Mouse (Mus musculus) CH12F3 (cell line): Measurements from ENCODE around the gene Glyatl3.

Source experiments
- in situ Hi-C: fragments of 300-500 bp; cut with MboI; formaldehyde crosslinking; loops from 2 replicates; pipeline ENCODE4 v1.14.3; 2020; ENCODE audit warnings: low sequenced_read_pairs

The Glyatl3 gene

GRCm38 (mm10) chr17:40868952-40869747, 45.0 kb downstream of the Glyatl3 start:
- in situ Hi-C loops: no loop called here

- in situ Hi-C loops: no loop called here
Observed at GRCm38 (mm10) chr17:40855065-40855464, 59.1 kb downstream of the Glyatl3 start.
